Mouse (Mus musculus): ENCODE measurements around the gene Hspb3.

Hspb3 gene

DNA sequence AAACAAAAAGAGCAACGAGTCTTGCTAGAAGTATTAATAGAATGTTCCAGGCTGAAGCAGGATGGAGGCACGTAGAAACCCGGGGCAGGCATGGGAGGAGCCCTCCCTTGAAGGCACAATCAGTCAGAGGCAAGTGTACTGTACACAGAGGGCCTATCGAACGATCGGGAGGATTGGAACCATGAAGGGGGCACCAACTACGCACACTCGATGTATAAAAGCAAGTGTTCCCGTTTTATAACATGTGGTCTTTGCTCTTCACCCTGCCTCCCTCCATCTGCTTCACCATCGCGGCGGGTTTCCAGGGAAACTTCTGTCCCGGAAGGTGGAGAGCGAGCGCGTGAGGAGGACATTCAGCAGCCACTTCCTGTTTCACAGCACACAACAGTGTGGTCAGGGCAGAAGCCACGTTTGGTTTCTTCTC, 27.7 kb downstream of the Hspb3 start:
- DNase-seq (ENCODE audit: low read depth, low spot score) = no peak

- no peak for DNase-seq (ENCODE audit: low read depth, low spot score)
Observed at GRCm38 (mm10) chr13:113634732-113635481, 28.6 kb downstream of the Hspb3 start.

GRCm38 (mm10) chr13:113632506-113632905, 31.0 kb downstream of the Hspb3 start:
- DNase-seq (ENCODE audit: low read depth, low spot score) = no peak

GRCm38 (mm10) chr13:113627601-113628000, 35.9 kb downstream of the Hspb3 start:
- no peak for DNase-seq (ENCODE audit: low read depth, low spot score)

DNA sequence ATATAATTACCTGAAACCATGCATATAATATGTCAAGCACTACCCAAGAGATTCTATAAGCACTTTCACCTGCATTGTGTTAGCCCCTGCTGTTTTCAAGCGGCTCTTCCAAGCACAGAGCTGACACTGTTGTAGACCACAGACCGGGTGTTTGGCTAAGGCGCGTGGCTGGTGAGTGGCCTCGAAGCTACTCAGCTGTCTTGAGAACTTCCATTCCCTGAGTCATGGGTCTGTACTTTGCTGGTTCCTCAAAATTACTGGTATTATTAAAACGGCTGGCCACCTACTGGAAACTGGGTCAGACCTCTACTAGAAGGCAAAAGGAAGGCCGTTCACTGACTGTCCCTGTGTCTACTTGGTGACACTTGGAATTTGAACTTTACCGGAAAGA, 40.6 kb downstream of the Hspb3 start:
- DNase-seq (ENCODE audit: low read depth, low spot score) = no peak

GRCm38 (mm10) chr13:113622122-113622864, 41.2 kb downstream of the Hspb3 start:
- DNase-seq (ENCODE audit: low read depth, low spot score) = no peak

- DNase-seq (ENCODE audit: low read depth, low spot score) = peak; percentile 67
Observed at GRCm38 (mm10) chr13:113619003-113619402, 44.5 kb downstream of the Hspb3 start.

- peak; percentile 91 for DNase-seq (ENCODE audit: low read depth, low spot score)
Observed at GRCm38 (mm10) chr13:113617891-113618823, 45.3 kb downstream of the Hspb3 start, which contains the start of gene Snx18. Snx18 (minus strand) TSS chr13:113618564.

DNA sequence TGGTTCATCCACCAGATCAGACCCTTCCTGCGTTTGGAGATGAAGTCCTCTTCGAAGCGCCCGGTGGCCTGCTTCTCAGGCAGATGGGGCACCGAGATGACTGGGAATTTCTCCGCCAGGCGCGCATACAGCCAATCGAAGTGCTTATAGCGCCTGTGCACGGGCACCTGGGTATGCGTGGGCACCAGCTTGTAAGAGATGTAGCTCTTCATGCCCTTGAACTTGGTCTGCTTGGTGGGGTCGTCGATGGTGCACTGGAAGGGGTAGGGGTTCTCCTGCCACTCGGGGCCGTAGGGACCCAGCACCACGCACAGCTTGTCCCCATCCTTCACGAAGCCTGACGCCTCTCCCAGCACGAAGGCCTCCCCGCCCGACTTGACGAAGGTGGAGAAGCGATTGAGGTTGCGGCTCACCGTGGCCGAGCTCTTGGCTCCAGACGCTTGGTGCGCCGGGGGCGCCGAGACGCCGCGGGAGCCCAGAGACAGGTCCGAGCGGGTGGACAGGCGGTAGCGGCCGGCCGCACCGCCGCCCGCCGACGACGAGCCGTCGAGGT, 46.1 kb downstream of the Hspb3 start:
- DNase-seq (ENCODE audit: low read depth, low spot score) = no peak

- DNase-seq (ENCODE audit: low read depth, low spot score) = no peak
Observed at GRCm38 (mm10) chr13:113616751-113617337, 46.6 kb downstream of the Hspb3 start.

GRCm38 (mm10) chr13:113615971-113616671, 47.4 kb downstream of the Hspb3 start:
- DNase-seq (ENCODE audit: low read depth, low spot score) = no peak

- DNase-seq (ENCODE audit: low read depth, low spot score) = no peak
Observed at GRCm38 (mm10) chr13:113615546-113615941, 47.9 kb downstream of the Hspb3 start.

DNA sequence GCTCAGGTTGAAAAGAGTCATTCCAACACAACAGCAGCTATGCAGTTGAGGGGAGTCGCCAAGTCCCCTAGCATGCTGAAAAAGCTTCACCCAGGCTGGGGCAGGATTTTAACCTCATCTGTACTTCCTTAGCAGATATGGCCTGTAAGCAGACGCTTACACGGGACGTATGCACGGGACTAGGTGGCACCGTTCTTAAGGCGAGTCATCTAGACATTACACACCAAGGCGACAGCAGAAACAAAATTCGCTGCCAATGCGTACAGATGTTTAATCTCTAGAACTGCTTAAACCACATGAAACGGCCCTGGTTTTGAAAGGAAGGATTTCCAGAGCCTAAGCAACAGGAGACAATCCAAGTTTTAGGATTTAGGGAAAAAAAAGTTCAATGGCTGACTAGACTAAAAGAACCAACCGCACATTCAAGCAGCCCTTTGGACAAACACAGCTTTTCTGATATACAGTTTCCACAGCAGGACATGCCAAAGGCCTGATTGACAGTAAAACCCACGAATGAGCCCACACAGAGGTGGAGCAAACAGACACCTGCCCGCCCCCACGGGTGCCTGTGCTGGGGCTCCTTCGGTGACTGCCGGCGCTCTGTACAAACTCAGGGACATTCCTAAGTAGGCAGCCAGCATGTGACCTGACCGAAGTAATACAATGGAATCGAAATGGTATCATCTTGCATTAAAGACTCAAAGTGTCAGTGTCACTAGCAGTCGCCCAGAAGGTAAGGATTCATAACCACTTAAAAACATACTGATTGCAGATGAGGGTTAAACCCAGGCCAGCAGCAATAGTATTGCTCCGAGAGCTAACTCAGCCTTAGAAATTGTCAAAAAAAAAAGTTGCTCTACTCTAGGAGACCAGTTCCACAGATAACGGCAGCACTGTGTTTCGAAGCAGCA, 48.6 kb downstream of the Hspb3 start:
- peak; percentile 75 for DNase-seq (ENCODE audit: low read depth, low spot score)

- no peak for DNase-seq (ENCODE audit: low read depth, low spot score)
Observed at GRCm38 (mm10) chr13:113613882-113614281, 49.6 kb downstream of the Hspb3 start.

DNA sequence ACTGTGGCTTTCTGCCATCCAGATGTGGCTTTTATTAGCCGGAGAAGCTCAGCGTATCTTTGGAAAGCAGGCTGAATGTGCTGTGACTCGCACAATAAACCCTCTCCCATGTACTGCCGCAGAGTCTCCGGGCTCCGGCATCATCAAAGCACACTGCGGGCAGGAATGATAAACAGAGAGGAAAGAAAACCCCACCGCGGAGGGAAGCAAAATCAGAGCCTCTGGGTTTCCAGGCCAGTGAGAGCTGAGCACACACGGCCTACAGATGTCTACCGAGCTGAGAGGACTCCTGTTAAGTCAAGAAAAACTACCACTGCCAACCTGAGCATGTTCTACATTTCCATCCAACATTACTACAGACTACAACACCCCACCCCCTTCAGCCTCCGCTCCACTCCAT, 50.1 kb downstream of the Hspb3 start:
- DNase-seq (ENCODE audit: low read depth, low spot score) = no peak
